Mouse (Mus musculus) right cerebral cortex, postnatal 4 days (tissue): ENCODE data around the gene Sub1.

Experiments
- DNase-seq: peaks from one replicate; pipeline ENCODE4 v3.0.0-alpha.2; 2022

Sub1 gene

DNA sequence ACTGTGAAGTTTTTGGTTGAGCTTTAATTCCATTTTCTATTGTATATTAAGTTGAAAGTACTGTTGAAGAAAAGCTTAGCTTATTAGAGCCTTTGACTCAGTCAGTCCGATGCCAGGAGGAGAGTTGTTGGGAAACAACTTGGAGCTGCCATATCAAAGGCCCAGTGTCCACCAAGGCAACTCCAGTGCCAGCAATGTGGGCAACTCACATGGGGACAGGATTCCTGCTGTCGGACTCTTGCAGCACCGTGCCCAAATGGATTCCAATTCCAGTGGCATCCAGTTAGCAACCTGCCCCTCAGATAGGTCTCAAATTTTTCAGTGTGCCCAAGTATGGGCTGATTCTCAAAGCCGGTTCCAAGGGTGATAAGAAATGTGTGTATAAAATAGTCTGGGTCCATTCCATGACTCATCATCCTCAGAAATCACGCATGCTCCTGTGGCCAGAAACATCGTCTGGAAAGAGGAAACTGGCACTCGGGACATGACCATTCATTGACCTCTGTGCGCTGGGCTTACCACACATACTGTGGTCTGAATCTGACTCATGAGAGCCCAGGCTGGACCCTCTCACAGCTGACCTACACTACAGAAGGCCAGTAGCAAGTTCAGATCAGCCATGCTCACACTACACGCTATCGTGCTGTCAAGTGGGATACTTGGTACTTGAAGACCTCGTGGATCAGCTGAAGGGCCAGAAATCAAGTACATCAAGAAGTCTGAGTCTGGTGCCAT, 32.8 kb downstream of the Sub1 start:
- DNase-seq: no peak

DNA sequence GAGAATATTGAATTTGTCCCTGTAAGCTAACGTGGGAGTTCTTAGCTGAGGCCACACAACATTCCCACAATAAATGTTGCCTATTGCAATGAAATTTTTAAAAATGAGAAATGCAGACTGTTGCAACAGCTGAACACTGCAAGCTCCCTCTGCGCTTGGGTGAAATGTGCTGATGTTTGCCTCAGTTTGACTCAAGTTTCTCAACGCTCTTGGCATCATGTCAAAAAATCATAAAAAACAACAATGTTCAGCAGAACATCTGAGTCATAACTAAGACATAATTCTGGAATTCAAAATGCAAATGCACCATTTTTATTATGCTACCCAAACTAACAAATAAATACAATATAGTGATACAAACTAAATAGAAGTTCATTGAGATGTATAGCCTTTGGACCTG, 37.1 kb downstream of the Sub1 start:
- DNase-seq: no peak

DNA sequence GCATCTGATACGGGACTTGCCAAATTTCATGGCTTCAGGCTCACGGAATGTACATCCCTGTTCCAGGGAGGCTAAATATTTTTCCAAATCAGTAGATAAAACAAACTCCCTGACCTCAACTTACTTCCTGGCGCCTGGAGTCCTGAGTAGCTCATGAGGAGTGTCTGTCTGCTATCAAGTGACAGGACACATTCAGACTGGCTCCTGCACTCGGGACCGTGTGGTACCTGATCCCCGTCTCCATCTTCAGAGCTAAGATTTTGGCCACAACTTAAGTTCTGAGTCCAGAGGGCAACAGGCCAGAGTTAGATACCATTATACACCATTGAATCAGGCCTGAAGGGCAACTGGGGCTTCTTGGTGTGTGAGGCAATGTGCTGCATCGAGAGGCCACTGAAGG, 40.7 kb downstream of the Sub1 start:
- DNase-seq: no peak

DNA sequence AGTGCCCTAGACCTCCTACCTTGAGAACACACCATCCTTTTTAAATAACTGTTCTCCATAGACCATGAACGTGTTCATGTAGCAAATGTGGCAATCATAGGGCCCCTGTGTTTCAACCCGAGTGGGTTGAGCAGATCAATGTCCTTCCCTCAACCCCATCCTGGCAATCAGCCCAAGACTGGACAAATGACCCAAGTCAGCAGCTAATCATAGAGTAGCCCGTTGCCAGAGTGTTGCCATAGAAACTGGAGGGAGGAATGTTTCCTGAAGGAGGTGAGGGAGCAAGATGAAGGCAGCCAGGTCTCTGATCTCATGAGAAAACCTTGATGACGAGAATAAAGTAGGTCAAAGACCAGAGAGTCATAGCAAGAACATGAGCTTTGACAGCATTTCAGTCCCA, 42.6 kb downstream of the Sub1 start:
- no peak for DNase-seq

DNA sequence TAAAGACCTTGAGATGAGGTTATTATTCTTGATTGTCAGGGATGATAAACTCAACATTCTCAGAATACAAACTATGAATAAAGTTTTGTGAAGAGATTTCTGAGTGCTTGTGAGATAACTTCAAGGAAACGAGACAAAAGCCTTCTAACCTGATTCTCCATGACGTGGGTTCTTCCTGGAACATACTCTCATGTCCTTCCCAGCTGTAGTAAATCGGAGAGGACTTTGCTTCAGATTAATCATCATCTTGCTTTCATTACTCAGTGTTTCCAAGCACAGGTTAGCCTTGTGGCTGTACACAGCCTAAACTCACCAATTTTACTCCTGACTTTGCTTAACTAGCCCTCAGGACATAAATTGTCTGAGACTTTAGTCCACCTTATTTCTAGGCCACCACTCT, 44.6 kb downstream of the Sub1 start:
- no peak for DNase-seq

DNA sequence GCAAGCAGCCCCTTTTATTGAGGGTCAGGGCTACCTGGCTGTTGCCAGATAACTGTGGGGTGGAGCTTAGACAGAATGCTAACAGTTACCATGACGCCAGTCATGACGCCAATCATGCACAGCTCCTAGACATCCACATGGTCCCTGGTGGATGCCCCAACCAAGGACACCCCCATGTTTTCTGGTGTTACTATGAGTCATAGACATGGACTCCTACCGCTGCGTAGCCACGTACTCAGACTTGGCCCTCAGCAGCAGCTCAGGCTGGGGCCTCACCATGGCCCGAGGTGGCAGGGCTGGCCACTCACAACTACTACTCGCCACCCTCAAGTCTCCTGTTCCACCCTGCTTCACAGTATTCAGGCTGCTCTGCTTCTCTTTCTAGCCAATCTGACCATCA, 45.6 kb downstream of the Sub1 start:
- no peak for DNase-seq

DNA sequence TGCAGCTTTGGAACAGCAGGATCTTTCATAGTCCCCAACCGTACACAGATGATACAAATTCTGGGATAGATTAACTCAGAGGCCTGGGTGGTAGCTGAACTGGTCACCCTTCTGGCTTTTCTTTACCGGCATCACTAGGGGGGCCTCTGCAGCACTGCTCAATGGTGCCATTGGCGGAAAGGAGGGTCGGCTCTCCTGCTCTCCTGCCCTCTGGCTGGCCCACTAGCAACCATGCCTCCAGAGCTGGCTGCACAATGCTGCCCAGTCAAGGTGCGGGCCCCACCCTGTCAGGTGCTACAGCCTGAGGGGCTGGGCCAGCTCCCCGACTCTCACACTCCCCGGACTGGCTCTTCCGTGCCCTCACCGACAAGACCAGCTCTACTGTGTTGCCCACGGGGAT, 46.6 kb downstream of the Sub1 start:
- DNase-seq: no peak

DNA sequence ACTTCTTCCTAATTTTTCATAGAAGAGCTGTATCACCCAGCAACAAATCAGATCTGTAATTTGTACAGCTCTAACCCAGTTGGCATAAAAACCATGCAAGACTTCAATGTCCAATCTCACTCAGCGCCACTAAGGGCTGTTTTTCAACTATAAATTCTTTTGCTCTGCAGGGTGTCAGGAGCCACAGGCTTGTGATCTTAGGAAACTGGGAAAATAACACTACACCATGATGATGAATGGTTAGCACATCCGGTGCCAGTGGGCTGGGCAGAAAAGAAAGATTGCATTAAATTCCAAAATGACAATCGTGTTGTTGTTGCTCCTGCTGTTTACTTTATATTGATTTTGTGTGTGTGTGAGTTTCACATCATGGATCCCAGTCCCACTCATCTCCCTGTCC, 47.3 kb downstream of the Sub1 start:
- DNase-seq: no peak

DNA sequence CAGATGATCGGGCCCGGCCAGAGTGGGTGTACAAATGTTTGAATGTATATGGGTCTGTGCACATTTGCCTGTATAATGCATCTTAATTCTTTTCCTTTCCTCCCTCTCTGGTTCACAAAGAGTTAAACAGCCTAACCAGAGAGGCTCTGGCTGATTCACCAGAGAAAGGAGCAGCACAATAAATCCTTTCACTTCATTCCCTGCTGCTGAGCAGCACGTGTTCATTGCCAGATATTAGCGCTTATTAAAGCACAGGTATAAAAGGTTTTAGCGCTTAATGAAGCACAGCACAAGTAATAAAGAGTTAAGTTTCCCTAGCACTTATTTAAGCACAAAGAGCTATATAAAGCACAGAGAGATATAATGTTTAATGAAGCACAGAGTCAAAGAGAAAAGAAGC, 55.9 kb downstream of the Sub1 start:
- no peak for DNase-seq
